Mouse (Mus musculus): ENCODE measurements around the gene Nectin1. TPM values are rescaled to one million over a fixed set of nuclear protein-coding genes. Genes with fewer than 3 reads are reported as not detected.

The Nectin1 gene
- polyA plus RNA-seq, 1 experiment from 2014 or later: 13.6 TPM

GRCm38 (mm10) chr9:43754768-43755197 lies 11.0 kb downstream of the Nectin1 start:
- Histone ChIP-seq H3K27ac (peak overlapping the region; percentile 86), H3K4me3 (0 out of 2 replicates have a peak overlapping the region, but pooled peaks have one; percentile 2), H3K4me2 (peak overlapping the region; percentile 37), H3K27me3 (no peaks in the 10 kb centered on the region), H3K36me3 (no peaks in the 10 kb centered on the region; the same call in 1 of the 2 replicates), H3K9ac (peak overlapping the region; percentile 58; the same call in 1 of the 2 replicates), H3K9me3 (no peaks in the 10 kb centered on the region), H3K4me1 (replicated peaks) (peaks cover 99% of the 10 kb centered on the region)
- ATAC-seq (ENCODE audit: low FRiP score): peak; percentile 61
- whole genome bisulfite sequencing: 25% methylated on average over 9 of the region's 9 CpGs

GRCm38 (mm10) chr9:43755464-43755863 lies 11.7 kb downstream of the Nectin1 start:
- no peak overlapping the region for H3K4me3 ChIP-seq
- H3K27me3 ChIP-seq: no peaks in the 10 kb centered on the region
- 0 out of 2 replicates have a peak overlapping the region, but pooled peaks have one; percentile 58 for H3K9ac ChIP-seq
- H3K4me2 ChIP-seq: peak overlapping the region; percentile 37; the same call in 1 of the 2 replicates
- peak overlapping the region; percentile 86 for H3K27ac ChIP-seq
- no peaks in the 10 kb centered on the region; the same call in 1 of the 2 replicates for H3K36me3 ChIP-seq
- H3K9me3 ChIP-seq: no peaks in the 10 kb centered on the region
- no peak for ATAC-seq (ENCODE audit: low FRiP score)
- 74% methylated on average over 4 of the region's 4 CpGs for WGBS
- peaks cover 99% of the 10 kb centered on the region for H3K4me1 ChIP-seq (replicated peaks)

GRCm38 (mm10) chr9:43755928-43756327 lies 12.1 kb downstream of the Nectin1 start:
- Histone ChIP-seq H3K4me1 (replicated peaks) (peaks cover 98% of the 10 kb centered on the region), H3K9me3 (no peaks in the 10 kb centered on the region), H3K4me3 (no peak overlapping the region), H3K36me3 (no peaks in the 10 kb centered on the region; the same call in 1 of the 2 replicates), H3K9ac (no peak overlapping the region), H3K27ac (0 out of 2 replicates have a peak overlapping the region, but pooled peaks have one; percentile 86), H3K4me2 (no peak overlapping the region), H3K27me3 (no peaks in the 10 kb centered on the region)
- WGBS: 75% methylated on average over 2 of the region's 2 CpGs
- no peak for ATAC-seq (ENCODE audit: low FRiP score)

- WGBS: 72% methylated on average over 10 of the region's 10 CpGs
- Histone ChIP-seq H3K27me3 (no peaks in the 10 kb centered on the region), H3K4me3 (no peak overlapping the region), H3K9ac (peak overlapping the region; percentile 29; the same call in 1 of the 2 replicates), H3K4me1 (replicated peaks) (peaks cover 98% of the 10 kb centered on the region), H3K27ac (no peak overlapping the region), H3K4me2 (no peak overlapping the region), H3K36me3 (no peaks in the 10 kb centered on the region), H3K9me3 (no peaks in the 10 kb centered on the region)
- no peak for ATAC-seq (ENCODE audit: low FRiP score)
These were observed 13.4 kb downstream of the Nectin1 start for GRCm38 (mm10) chr9:43757225-43757624.

GRCm38 (mm10) chr9:43757972-43758965 lies 14.5 kb downstream of the Nectin1 start:
- no peaks in the 10 kb centered on the region for H3K9me3 ChIP-seq
- WGBS: 66% methylated on average over 5 of the region's 5 CpGs
- H3K4me3 ChIP-seq: no peak overlapping the region
- no peaks in the 10 kb centered on the region for H3K27me3 ChIP-seq
- no peaks in the 10 kb centered on the region for H3K36me3 ChIP-seq
- H3K27ac ChIP-seq: peak overlapping the region; percentile 30; the same call in 1 of the 2 replicates
- H3K9ac ChIP-seq: no peak overlapping the region; the same call in 1 of the 2 replicates
- peaks cover 94% of the 10 kb centered on the region for H3K4me1 ChIP-seq (replicated peaks)
- no peak for ATAC-seq (ENCODE audit: low FRiP score)
- H3K4me2 ChIP-seq: no peak overlapping the region

- no peak for ATAC-seq (ENCODE audit: low FRiP score)
- peaks cover 85% of the 10 kb centered on the region for H3K4me1 ChIP-seq (replicated peaks)
These were observed 16.3 kb downstream of the Nectin1 start for GRCm38 (mm10) chr9:43760078-43760477.

GRCm38 (mm10) chr9:43761181-43761820 lies 17.5 kb downstream of the Nectin1 start:
- peak overlapping the region; percentile 32; the same call in 1 of the 2 replicates for H3K4me2 ChIP-seq
- no peaks in the 10 kb centered on the region for H3K27me3 ChIP-seq
- H3K4me3 ChIP-seq: no peak overlapping the region
- peaks cover 81% of the 10 kb centered on the region for H3K4me1 ChIP-seq (replicated peaks)
- peak overlapping the region; percentile 87 for H3K27ac ChIP-seq
- ATAC-seq (ENCODE audit: low FRiP score): peak; percentile 66
- no peaks in the 10 kb centered on the region for H3K9me3 ChIP-seq
- WGBS: 29% methylated on average over 5 of the region's 5 CpGs
- H3K36me3 ChIP-seq: peaks cover 3% of the 10 kb centered on the region; the same call in 1 of the 2 replicates
- peak overlapping the region; percentile 55 for H3K9ac ChIP-seq

More at GRCm38 (mm10) chr9:43760078-43760477, 16.3 kb downstream of the Nectin1 start:
- Histone ChIP-seq H3K27me3 (no peaks in the 10 kb centered on the region), H3K36me3 (peaks cover 3% of the 10 kb centered on the region; the same call in 1 of the 2 replicates), H3K9ac (no peak overlapping the region), H3K27ac (peak overlapping the region; percentile 69), H3K4me2 (no peak overlapping the region), H3K4me3 (no peak overlapping the region), H3K9me3 (no peaks in the 10 kb centered on the region)
- 58% methylated on average over 12 of the region's 12 CpGs for WGBS

GRCm38 (mm10) chr9:43761941-43762340 lies 18.2 kb downstream of the Nectin1 start:
- peaks cover 77% of the 10 kb centered on the region for H3K4me1 ChIP-seq (replicated peaks)
- no peak overlapping the region for H3K9ac ChIP-seq

GRCm38 (mm10) chr9:43765419-43766179 lies 21.8 kb downstream of the Nectin1 start:
- Histone ChIP-seq H3K4me2 (no peak overlapping the region), H3K4me3 (no peak overlapping the region), H3K9ac (peak overlapping the region; percentile 0; the same call in 1 of the 2 replicates), H3K27me3 (no peaks in the 10 kb centered on the region), H3K9me3 (no peaks in the 10 kb centered on the region), H3K27ac (peak overlapping the region; percentile 62; the same call in 1 of the 2 replicates), H3K36me3 (peaks cover 3% of the 10 kb centered on the region; the same call in 1 of the 2 replicates), H3K4me1 (replicated peaks) (peaks cover 77% of the 10 kb centered on the region)
- no peak for ATAC-seq (ENCODE audit: low FRiP score)
- WGBS: 49% methylated on average over 14 of the region's 14 CpGs

More at GRCm38 (mm10) chr9:43761941-43762340, 18.2 kb downstream of the Nectin1 start:
- no peak overlapping the region for H3K4me3 ChIP-seq
- WGBS: 59% methylated on average over 3 of the region's 3 CpGs
- no peaks in the 10 kb centered on the region for H3K27me3 ChIP-seq
- peak overlapping the region; percentile 32; the same call in 1 of the 2 replicates for H3K4me2 ChIP-seq
- peak overlapping the region; percentile 87 for H3K27ac ChIP-seq
- no peaks in the 10 kb centered on the region for H3K9me3 ChIP-seq
- peaks cover 3% of the 10 kb centered on the region; the same call in 1 of the 2 replicates for H3K36me3 ChIP-seq
- no peak for ATAC-seq (ENCODE audit: low FRiP score)

- Histone ChIP-seq H3K9me3 (no peaks in the 10 kb centered on the region), H3K4me2 (no peak overlapping the region), H3K36me3 (peaks cover under 1% of the 10 kb centered on the region; the same call in 1 of the 2 replicates), H3K4me1 (replicated peaks) (peaks cover 79% of the 10 kb centered on the region), H3K4me3 (no peak overlapping the region), H3K9ac (0 out of 2 replicates have a peak overlapping the region, but pooled peaks have one; percentile 39), H3K27me3 (no peaks in the 10 kb centered on the region), H3K27ac (peak overlapping the region; percentile 80)
- 15% methylated on average over 4 of the region's 4 CpGs for WGBS
- ATAC-seq (ENCODE audit: low FRiP score): peak; percentile 68
These were observed 25.0 kb downstream of the Nectin1 start for GRCm38 (mm10) chr9:43768779-43769178.

GRCm38 (mm10) chr9:43769228-43769627 lies 25.4 kb downstream of the Nectin1 start:
- H3K9ac ChIP-seq: no peak overlapping the region
- H3K36me3 ChIP-seq: no peaks in the 10 kb centered on the region
- H3K27ac ChIP-seq: peak overlapping the region; percentile 80; the same call in 1 of the 2 replicates
- ATAC-seq (ENCODE audit: low FRiP score): no peak
- no peaks in the 10 kb centered on the region for H3K9me3 ChIP-seq
- WGBS: 62% methylated on average over 7 of the region's 7 CpGs
- H3K27me3 ChIP-seq: no peaks in the 10 kb centered on the region
- peaks cover 84% of the 10 kb centered on the region for H3K4me1 ChIP-seq (replicated peaks)
- no peak overlapping the region for H3K4me3 ChIP-seq
- no peak overlapping the region for H3K4me2 ChIP-seq
